Mouse (Mus musculus) liver, embryonic 11.5 days (tissue): ENCODE data around the gene Snrnp70. TPM values are rescaled to one million over a fixed set of nuclear protein-coding genes. Genes with fewer than 3 reads are reported as not detected.
A peak's percentile ranks its signal among the peaks of the same experiment; 100 is the strongest.

Experiments
- ATAC-seq: fragments of 200-750 bp; cut with Nextera tagmentation; replicated peaks from 2 replicates; pipeline ENCODE4 v1.8.0; 2017; ENCODE audit warnings: moderate number of reproducible peaks, mild to moderate bottlenecking, moderate TSS enrichment, moderate library complexity; ENCODE audit not compliant: low FRiP score
- DNase-seq: peaks from one replicate; pipeline ENCODE4 v3.0.0-alpha.2; 2017; ENCODE audit warnings: low spot score
- H3K27ac ChIP-seq: fragments of 300-500 bp; sonication (generic); 2 replicates; pipeline ENCODE4 v1.5.1; 2014; ENCODE audit warnings: mild to moderate bottlenecking, low read depth, low read length, control low read depth
- H3K27me3 ChIP-seq: fragments of 300-500 bp; sonication (generic); replicated peaks from 2 replicates; pipeline ENCODE4 v1.6.1; 2014; ENCODE audit warnings: low read length, mixed read lengths; ENCODE audit not compliant: control insufficient read depth, insufficient read depth
- H3K36me3 ChIP-seq: fragments of 300-500 bp; sonication (generic); 2 replicates; pipeline ENCODE4 v1.6.1; 2014; ENCODE audit warnings: mild to moderate bottlenecking, low read length, moderate library complexity, mixed read lengths; ENCODE audit not compliant: control insufficient read depth, insufficient read depth
- H3K4me1 ChIP-seq: fragments of 300-500 bp; sonication (generic); replicated peaks from 2 replicates; pipeline ENCODE4 v1.6.1; 2014; ENCODE audit warnings: low read length, mixed read lengths; ENCODE audit not compliant: control insufficient read depth, insufficient read depth
- H3K4me2 ChIP-seq: fragments of 300-500 bp; sonication (generic); 2 replicates; pipeline ENCODE4 v1.6.1; 2014; ENCODE audit warnings: mild to moderate bottlenecking, control low read depth, moderate library complexity
- H3K4me3 ChIP-seq: fragments of 300-500 bp; sonication (generic); 2 replicates; pipeline ENCODE4 v1.5.1; 2014; ENCODE audit warnings: low read depth, low read length, control low read depth
- H3K9ac ChIP-seq: fragments of 300-500 bp; sonication (generic); 2 replicates; pipeline ENCODE4 v1.6.1; 2014; ENCODE audit warnings: low read depth, low read length, control low read depth
- H3K9me3 ChIP-seq: fragments of 300-500 bp; sonication (generic); 2 replicates; pipeline ENCODE4 v1.6.1; 2016; ENCODE audit warnings: low read length, inconsistent platforms, mixed read lengths; ENCODE audit not compliant: control insufficient read depth
- WGBS: fragments of 180-500 bp; shearing (Covaris S2); extraction: QIAGEN DNeasy Blood & Tissue Kit; methylation state at CpG from one replicate; pipeline ENCODE4 v1.1.7; 2014; 5-methylcytosine and 5-hydroxymethylcytosine counted together
- polyA plus RNA-seq: library from polyadenylated mRNA; unstranded; fragments of >200 nt; fragmentation: Nextera tagmentation; extraction: Ambion mirVana; gene quantifications from 2 replicates; pipeline ENCODE4 v1.2.1, GENCODE M21; 2014

Snrnp70 gene
- polyA plus RNA-seq, 1 experiment from 2014 or later = 64.4 TPM

- peak overlapping the region; percentile 58; the same call in 1 of the 2 replicates for H3K27ac ChIP-seq
Measured at GRCm38 (mm10) chr7:45413864-45414739, 18.6 kb upstream of the Snrnp70 start.

GRCm38 (mm10) chr7:45413113-45413863 lies 17.7 kb upstream of the Snrnp70 start, which contains the start of gene Ntf5:
TSS of gene Ntf5 (plus strand) at chr7:45413695.
- Histone ChIP-seq H3K4me2 (peak within 1 kb of the TSS; percentile 91), H3K9me3 (no peaks in the 10 kb centered on the region), H3K27me3 (peaks cover 98% of the 10 kb centered on the region), H3K36me3 (no peaks in the 10 kb centered on the region), H3K4me3 (peak within 1 kb of the TSS; percentile 60), H3K4me1 (peaks cover 11% of the 10 kb centered on the region), H3K27ac (peak within 1 kb of the TSS; percentile 58), H3K9ac (peak within 1 kb of the TSS; percentile 2)
- peak; percentile 53 for DNase-seq
- 4% methylated on average over 43 of the region's 45 CpGs for WGBS
- ATAC-seq = peak; percentile 39; the same call in 1 of the 2 replicates

More at GRCm38 (mm10) chr7:45413864-45414739, 18.6 kb upstream of the Snrnp70 start:
- peak overlapping the region; percentile 91 for H3K4me2 ChIP-seq
- no peaks in the 10 kb centered on the region for H3K9me3 ChIP-seq
- H3K36me3 ChIP-seq = no peaks in the 10 kb centered on the region
- peak overlapping the region; percentile 2 for H3K9ac ChIP-seq
- DNase-seq (peak; percentile 46), ATAC-seq (peak; percentile 9; the same call in 1 of the 2 replicates)
- H3K27me3 ChIP-seq = peaks cover 98% of the 10 kb centered on the region
- WGBS = 2% methylated on average over 27 of the region's 27 CpGs
- peak overlapping the region; percentile 60 for H3K4me3 ChIP-seq
- peaks cover 11% of the 10 kb centered on the region for H3K4me1 ChIP-seq

- 65% methylated on average over 2 of the region's 2 CpGs for WGBS
Measured at GRCm38 (mm10) chr7:45412421-45412820, 16.9 kb upstream of the Snrnp70 start.

GRCm38 (mm10) chr7:45409497-45410163 lies 14.1 kb upstream of the Snrnp70 start:
- no peak overlapping the region for H3K27ac ChIP-seq
- no peak overlapping the region for H3K4me2 ChIP-seq
- H3K27me3 ChIP-seq = peaks cover 95% of the 10 kb centered on the region
- H3K4me3 ChIP-seq = no peak overlapping the region
- no peak overlapping the region for H3K9ac ChIP-seq
- H3K4me1 ChIP-seq = peaks cover 12% of the 10 kb centered on the region
- no peaks in the 10 kb centered on the region for H3K36me3 ChIP-seq
- no peaks in the 10 kb centered on the region for H3K9me3 ChIP-seq
- WGBS = 83% methylated on average over 8 of the region's 8 CpGs
- DNase-seq = no peak
- ATAC-seq = no peak

More at GRCm38 (mm10) chr7:45412421-45412820, 16.9 kb upstream of the Snrnp70 start:
- no peak overlapping the region for H3K9ac ChIP-seq
- DNase-seq (no peak), ATAC-seq (no peak)
- peaks cover 99% of the 10 kb centered on the region for H3K27me3 ChIP-seq
- no peaks in the 10 kb centered on the region for H3K36me3 ChIP-seq
- no peaks in the 10 kb centered on the region for H3K9me3 ChIP-seq
- H3K4me1 ChIP-seq = peaks cover 11% of the 10 kb centered on the region
- no peak overlapping the region for H3K4me2 ChIP-seq
- H3K4me3 ChIP-seq = no peak overlapping the region
- H3K27ac ChIP-seq = no peak overlapping the region

- peaks cover 88% of the 10 kb centered on the region for H3K27me3 ChIP-seq
- no peak overlapping the region for H3K4me2 ChIP-seq
- 84% methylated on average over 17 of the region's 17 CpGs for WGBS
- no peak overlapping the region for H3K9ac ChIP-seq
- DNase-seq = no peak
- ATAC-seq = no peak
- no peaks in the 10 kb centered on the region for H3K36me3 ChIP-seq
- no peak overlapping the region for H3K4me3 ChIP-seq
- H3K27ac ChIP-seq = no peak overlapping the region
- H3K9me3 ChIP-seq = no peaks in the 10 kb centered on the region
- peaks cover 11% of the 10 kb centered on the region for H3K4me1 ChIP-seq
Measured at GRCm38 (mm10) chr7:45408949-45409348, 13.4 kb upstream of the Snrnp70 start.

GRCm38 (mm10) chr7:45408351-45408750 lies 12.8 kb upstream of the Snrnp70 start:
- Histone ChIP-seq H3K9ac (no peak overlapping the region), H3K27ac (no peak overlapping the region), H3K4me3 (no peak overlapping the region), H3K36me3 (no peaks in the 10 kb centered on the region), H3K4me2 (no peak overlapping the region), H3K9me3 (no peaks in the 10 kb centered on the region), H3K27me3 (peaks cover 82% of the 10 kb centered on the region), H3K4me1 (peaks cover 5% of the 10 kb centered on the region; the same call in 1 of the 2 replicates)
- no peak for DNase-seq
- no peak for ATAC-seq
- 65% methylated on average over 7 of the region's 7 CpGs for WGBS

- Histone ChIP-seq H3K4me1 (peaks cover 4% of the 10 kb centered on the region; the same call in 1 of the 2 replicates), H3K9ac (no peak overlapping the region), H3K27me3 (peaks cover 77% of the 10 kb centered on the region), H3K4me2 (no peak overlapping the region), H3K27ac (no peak overlapping the region), H3K36me3 (no peaks in the 10 kb centered on the region), H3K9me3 (no peaks in the 10 kb centered on the region), H3K4me3 (no peak overlapping the region)
- no peak for ATAC-seq
- DNase-seq = no peak
- 73% methylated on average over 10 of the region's 10 CpGs for WGBS
Measured at GRCm38 (mm10) chr7:45407836-45408235, 12.3 kb upstream of the Snrnp70 start.
